Mouse (Mus musculus) embryonic fibroblast, embryonic 13.5 days (primary cell): Measurements from ENCODE around the gene Etfbkmt.

ENCODE experiments used
- CTCF ChIP-seq: IDR thresholded peaks from 2 replicates; pipeline ENCODE4 v1.5.1; 2011; ENCODE audit warnings: mild to moderate bottlenecking, control low read depth, low read length, moderate library complexity, borderline replicate concordance; ENCODE audit not compliant: insufficient read depth
- POLR2A ChIP-seq: IDR thresholded peaks from 2 replicates; pipeline ENCODE4 v1.6.1; 2011; ENCODE audit warnings: low read depth, mild to moderate bottlenecking, control low read depth, low read length, moderate library complexity

- TF ChIP-seq CTCF = no peak
- TF ChIP-seq POLR2A = no peak
Measured at GRCm38 (mm10) chr6:149137936-149138335, 1.7 kb upstream of the Etfbkmt start.
